Mouse (Mus musculus) v-Abl transformed pro-B cells (cell line): Measurements from ENCODE around the gene Pcsk1.

ENCODE experiments used
- in situ Hi-C, 2 experiments: fragments of 400-800 bp; cut with MboI; formaldehyde crosslinking; loops; one replicate each; pipeline ENCODE4 v1.15.1; 2025; ENCODE audit not compliant: unreplicated experiment in 2 of 2

Gene Pcsk1

DNA sequence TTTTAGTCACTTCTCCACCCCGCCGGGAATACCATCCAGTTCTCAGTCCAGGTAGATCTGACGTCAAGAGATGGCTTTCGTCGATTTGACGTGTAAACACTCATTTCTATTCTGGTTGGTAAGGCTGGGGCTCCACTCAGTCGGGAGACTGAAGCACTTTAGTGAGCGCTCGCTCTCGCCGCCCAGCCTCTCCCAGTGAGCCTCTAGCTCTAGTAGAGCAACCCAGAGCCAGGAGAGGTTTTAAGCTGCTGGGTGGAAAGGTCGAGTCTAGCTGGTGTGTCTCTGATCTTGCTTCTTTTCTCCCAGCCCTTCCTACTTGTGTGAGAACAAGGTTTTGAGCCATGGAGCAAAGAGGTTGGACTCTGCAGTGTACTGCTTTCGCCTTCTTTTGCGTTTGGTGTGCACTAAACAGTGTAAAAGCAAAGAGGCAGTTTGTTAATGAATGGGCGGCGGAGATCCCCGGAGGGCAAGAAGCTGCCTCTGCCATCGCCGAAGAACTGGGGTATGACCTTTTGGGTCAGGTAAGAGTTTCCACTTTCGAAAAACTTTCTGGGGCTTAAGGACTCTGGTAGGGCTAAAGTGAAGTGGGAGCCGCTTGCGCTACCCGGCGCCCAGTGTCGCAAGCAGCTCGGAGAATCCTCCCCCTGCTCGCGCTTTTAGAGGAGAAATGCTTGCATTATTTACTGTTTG, at the start of gene Pcsk1:
Gene Pcsk1 (plus strand): TSS at position 106 of the 690 bp plus-strand sequence.
- in situ Hi-C loops: no loop called here

DNA sequence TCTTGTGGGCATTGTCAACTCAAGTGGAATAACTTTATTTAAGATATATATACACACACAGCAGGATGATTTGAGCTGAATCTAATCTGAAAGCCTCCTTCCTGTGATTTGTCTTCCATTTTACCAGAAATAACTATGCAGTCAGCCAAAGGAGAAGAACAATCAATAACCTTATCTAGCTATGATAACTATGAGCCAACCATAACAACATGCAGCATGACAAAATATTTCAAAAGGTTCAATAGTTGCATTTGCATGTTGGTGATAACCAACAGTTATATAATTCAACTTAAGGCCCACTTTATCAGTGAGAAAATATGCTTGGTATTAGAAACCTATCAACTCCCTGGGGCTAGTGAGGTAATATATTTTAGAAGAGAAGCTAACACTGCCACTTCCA, 30.8 kb upstream of the Pcsk1 start:
- in situ Hi-C loops: no loop called here

DNA sequence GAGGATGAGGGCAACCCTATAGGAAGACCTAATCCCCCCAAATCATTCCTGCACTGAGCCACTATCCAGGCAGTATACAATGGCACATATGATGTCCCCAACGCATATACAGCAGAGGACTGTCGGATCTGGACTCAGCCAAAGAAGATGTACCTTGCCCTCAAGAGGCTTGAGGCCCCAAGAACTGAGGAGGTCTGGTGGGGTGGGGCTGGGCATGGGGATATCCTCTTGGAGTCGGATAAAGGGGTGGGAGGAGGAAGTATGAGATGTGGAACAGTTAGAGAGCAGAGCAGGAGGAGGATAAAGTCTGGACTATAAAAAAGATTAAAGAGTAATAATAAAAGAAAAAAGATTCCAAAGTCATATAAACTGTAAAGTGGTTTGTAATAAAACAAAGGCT, 25.7 kb upstream of the Pcsk1 start:
- in situ Hi-C loops: no loop called here

GRCm38 (mm10) chr13:75088597-75088996, 1.0 kb upstream of the Pcsk1 start:
- in situ Hi-C loops: no loop called here

DNA sequence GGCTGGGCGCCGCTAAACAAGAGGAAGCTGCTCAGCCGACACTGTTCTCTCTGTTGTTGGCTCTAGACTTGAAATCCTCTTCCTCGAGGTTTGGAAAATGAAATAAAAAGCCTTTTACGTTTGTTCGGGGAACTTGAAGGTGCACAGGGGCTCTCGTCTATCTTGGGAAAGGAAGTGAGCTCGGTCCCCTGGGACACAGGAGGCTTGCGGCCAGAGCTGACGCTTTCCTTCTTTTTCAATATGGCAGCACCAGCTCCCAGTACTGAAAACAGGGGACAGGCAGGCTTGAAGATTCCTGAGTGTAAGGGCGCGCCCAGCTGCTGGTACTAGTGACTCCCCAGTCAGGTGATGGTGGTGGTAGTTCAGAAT, 769 bp downstream of the Pcsk1 start:
- in situ Hi-C loops: no loop called here

GRCm38 (mm10) chr13:75091071-75091470, 1.4 kb downstream of the Pcsk1 start:
- in situ Hi-C loops: no loop called here

DNA sequence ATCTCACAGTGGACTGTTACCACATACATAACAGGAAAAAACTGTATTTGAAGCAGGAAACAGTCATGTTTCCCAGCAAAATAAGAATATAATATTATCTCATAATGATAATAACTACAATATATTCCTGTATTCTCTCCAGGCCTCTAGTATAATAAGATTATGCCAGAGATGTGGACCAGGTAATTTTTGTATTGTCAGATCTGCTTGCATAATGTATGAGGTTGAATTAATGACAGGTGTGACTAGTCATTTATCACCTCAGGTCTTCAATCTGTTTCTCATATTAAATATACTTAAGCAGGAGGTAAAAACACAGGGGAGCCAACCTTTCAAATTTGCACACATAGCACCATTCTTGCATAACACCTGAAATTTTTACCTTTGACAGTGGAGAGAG, 5.9 kb downstream of the Pcsk1 start:
- in situ Hi-C loops: no loop called here

GRCm38 (mm10) chr13:75113114-75113513, 23.5 kb downstream of the Pcsk1 start:
- in situ Hi-C loops: no loop called here

DNA sequence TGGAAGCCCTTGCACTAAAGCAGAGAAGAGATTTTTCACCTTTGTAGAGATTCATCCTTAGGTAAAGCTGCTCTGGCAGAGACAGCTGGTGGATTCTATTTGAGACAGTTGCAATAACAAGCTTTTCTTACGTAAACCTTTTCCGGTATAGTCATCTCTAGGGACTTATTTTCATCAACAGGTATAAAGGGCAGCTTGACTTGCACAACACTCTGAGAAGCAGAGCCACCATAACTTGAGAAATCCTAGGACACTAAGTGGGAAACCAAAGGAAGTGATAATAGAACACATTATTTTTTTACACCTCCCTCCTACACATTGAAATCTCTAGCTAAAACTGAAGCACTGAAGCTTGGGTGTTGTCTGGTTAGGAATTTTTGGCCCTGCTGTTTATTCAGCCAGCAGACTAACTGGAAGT, 24.4 kb downstream of the Pcsk1 start:
- in situ Hi-C loops: no loop called here

- in situ Hi-C loops: no loop called here
Observed at GRCm38 (mm10) chr13:75114838-75115237, 25.2 kb downstream of the Pcsk1 start.

- in situ Hi-C loops: no loop called here
Observed at GRCm38 (mm10) chr13:75135833-75136232, 46.2 kb downstream of the Pcsk1 start.

DNA sequence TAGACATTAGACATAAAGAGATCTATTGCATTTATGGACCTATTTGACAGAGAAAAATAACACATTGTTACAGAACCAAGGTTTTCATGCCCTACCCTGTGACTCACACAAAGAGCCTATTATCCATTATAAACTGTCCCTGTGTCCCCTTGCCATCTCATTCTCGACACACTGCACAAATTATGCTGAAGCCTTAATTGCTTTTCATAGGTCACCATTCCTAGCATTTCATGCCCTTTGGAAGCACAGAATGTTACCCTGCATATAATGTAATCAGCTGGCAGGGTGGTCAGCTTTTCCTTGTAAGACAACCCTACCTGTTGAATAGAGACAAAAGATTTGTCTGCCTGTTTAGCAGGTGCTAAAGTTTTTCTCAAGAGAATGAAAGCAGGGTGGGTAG, 71.0 kb downstream of the Pcsk1 start:
- in situ Hi-C loops: no loop called here

GRCm38 (mm10) chr13:75163408-75163807, 73.8 kb downstream of the Pcsk1 start:
- in situ Hi-C loops: no loop called here
